In the genomic region with DNA sequence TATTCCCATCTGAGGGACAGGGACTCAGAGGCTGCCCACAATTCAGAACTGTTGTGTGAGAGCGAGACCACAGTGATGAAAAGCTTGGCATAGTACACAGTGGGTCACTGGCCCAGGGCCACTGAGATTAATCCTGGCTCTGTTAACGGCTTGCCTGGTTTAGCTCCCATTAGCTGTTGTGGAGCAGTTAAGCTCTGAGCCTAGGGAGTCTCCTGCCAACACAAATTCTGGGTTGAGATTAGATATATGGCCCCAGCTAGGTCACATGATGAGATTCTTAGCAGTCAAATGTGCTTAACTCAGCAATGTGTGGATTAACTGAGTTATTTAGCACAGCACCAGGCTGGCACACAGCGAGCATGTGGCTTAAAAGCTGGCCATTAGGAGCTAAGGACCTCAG, we compare ENCODE assay signal across 16 mouse cellular contexts.
DNase-seq lines count a peak whose midpoint lies in the region; ATAC-seq and TF ChIP-seq lines count a peak whose summit lies in the region.
"Had no signal": no experiment of that assay in that cellular context is flagged by ENCODE, and none has a peak within 500 bp of the region (broad histone marks: within the 10 kb centered on the region; RNA-seq: fewer than 3 reads in every experiment).

No protein-coding gene starts in this region.

- H3K27me3 ChIP-seq in heart, postnatal 0 days (ENCODE audit: control insufficient read depth, insufficient read depth, low read length), result peaks cover 41% of the 10 kb centered on the region

- no peak overlapping the region for H3K9ac ChIP-seq in heart, postnatal 0 days (replicated peaks; ENCODE audit: low read depth, low read length)

- no peak overlapping the region for H3K4me2 ChIP-seq in heart, postnatal 0 days (ENCODE audit: low read depth, low read length)

- no peak for TF ChIP-seq CTCF in heart, postnatal 0 days (IDR thresholded peaks at IDR 0.05; ENCODE audit: low read depth)

- H3K9me3 ChIP-seq in heart, postnatal 0 days (replicated peaks; ENCODE audit: control insufficient read depth, low read length), result no peaks in the 10 kb centered on the region

- no peak overlapping the region for H3K4me3 ChIP-seq in heart, postnatal 0 days (ENCODE audit: low read depth, low read length)

- intact Hi-C loops in heart, postnatal 25 days (cut with DNase I), result no loop called here

- peak; percentile 76 to 80 for DNase-seq in cerebellum, postnatal 14 days
- no peak for DNase-seq in cerebellum, adult 18-20 months
- DNase-seq in heart, postnatal 0 days (ENCODE audit: low spot score), result no peak
- no peak for DNase-seq in heart, postnatal 25 days (ENCODE audit: low spot score)
- DNase-seq in retina, adult 2 months (ENCODE audit: low read depth, low spot score), result peak; percentile 63
- DNase-seq in retina, embryonic 14.5 days (ENCODE audit: low spot score), result no peak
- DNase-seq in thymus, postnatal 25 days, result no peak
- DNase-seq in right cerebral cortex, postnatal 36 days (ENCODE audit: low spot score in 2 of 2), result no peak
- DNase-seq: B cell, adult 2 months; gastrocnemius, postnatal 10 days; layer of hippocampus, adult 9-11 months; lung, postnatal 4 days; right cerebral cortex, postnatal 4 days had no signal

- no peak for TF ChIP-seq EP300 in heart, postnatal 0 days (IDR thresholded peaks at IDR 0.05; ENCODE audit: low read depth)

- H3K27ac ChIP-seq in heart, postnatal 0 days (ENCODE audit: low read depth), result no peak overlapping the region
- H3K27ac ChIP-seq: kidney, postnatal 0 days had no signal

- peaks cover 29% of the 10 kb centered on the region for H3K36me3 ChIP-seq in heart, postnatal 0 days (replicated peaks; ENCODE audit: control insufficient read depth, insufficient read depth, low read length)

- WGBS in heart, postnatal 0 days, result 38% methylated on average over 3 of the region's 3 CpGs

- no peaks in the 10 kb centered on the region for H3K4me1 ChIP-seq in heart, postnatal 0 days (ENCODE audit: control insufficient read depth, insufficient read depth)

- peak; percentile 39; the same call in 1 of the 2 replicates for ATAC-seq in heart, postnatal 0 days (ENCODE audit: insufficient read depth, low read depth)
- ATAC-seq: activated CD4-positive, CD25-positive, alpha-beta regulatory T cell, adult 4 months; midbrain, embryonic 16.5 days had no signal

Comparison
In these comparisons a context has a peak if more than half of its experiments do, and no peak if none do; other contexts are left out.
1. DNase-seq: peak in cerebellum, postnatal 14 days (2 of 2) and retina, adult 2 months (single experiment); none in cerebellum, adult 18-20 months (0 of 2), heart, postnatal 0 days (single experiment), heart, postnatal 25 days (single experiment), retina, embryonic 14.5 days (single experiment), thymus, postnatal 25 days (single experiment) and right cerebral cortex, postnatal 36 days (0 of 2).